ENCODE assay signal across 16 mouse cellular contexts in the genomic region with DNA sequence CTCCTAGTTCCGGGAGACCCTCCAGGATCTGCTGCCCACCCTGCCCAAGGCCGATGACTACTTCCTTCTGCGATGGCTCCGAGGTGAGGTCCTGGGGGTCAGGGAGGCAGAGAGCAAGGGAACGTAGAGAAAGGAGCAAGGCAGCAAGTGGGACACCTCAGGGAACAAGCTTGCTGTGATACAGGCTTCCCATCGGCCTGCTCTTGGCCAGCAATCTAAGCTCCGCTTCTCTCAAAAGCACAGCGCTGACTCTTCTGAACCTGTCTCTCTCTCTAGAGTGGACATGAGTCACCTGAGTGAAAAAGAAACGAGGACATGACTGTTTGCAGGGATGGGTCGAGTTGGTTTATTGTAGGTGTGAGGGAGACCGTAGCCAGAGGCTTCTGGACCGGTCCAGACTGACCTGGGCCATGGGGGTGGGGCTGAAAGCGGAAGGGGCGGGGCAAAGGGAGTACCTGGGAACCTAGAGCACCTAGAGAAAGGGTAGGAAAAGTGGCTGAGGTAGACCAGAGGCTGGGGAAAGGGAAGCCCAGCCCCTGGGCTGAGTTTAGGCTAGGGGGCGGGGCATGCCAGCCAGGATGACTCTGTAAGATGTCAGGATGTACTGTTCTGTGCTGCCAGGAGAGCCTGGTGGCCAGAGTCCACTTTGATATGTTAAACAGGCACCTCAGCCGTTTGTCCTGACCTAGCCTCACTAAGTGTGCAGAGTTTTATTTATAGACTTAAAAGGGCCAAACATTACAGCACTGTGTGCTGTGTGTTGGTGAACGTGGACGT. TPM values are rescaled to one million over a fixed set of nuclear protein-coding genes. Genes with fewer than 3 reads are reported as not detected.
DNase-seq lines count a peak whose midpoint lies in the region; ATAC-seq and TF ChIP-seq lines count a peak whose summit lies in the region.
"Had no signal": no experiment of that assay in that cellular context is flagged by ENCODE, and none has a peak within 500 bp of the region (broad histone marks: within the 10 kb centered on the region; RNA-seq: fewer than 3 reads in every experiment).

No protein-coding gene starts in this region.

- H3K4me1 ChIP-seq in lung, adult 2 months (ENCODE audit: control insufficient read depth, insufficient read depth, low read length): no peaks in the 10 kb centered on the region
- no peaks in the 10 kb centered on the region for H3K4me1 ChIP-seq in heart, postnatal 0 days (ENCODE audit: control insufficient read depth, insufficient read depth)
- H3K4me1 ChIP-seq in stomach, embryonic 16.5 days (ENCODE audit: control insufficient read depth, insufficient read depth, low read length): 0 out of 2 replicates have a peak, but pooled peaks cover 4% of the 10 kb centered on the region
- H3K4me1 ChIP-seq: heart, embryonic 15.5 days had no signal

- no peak overlapping the region for H3K9ac ChIP-seq in heart, postnatal 0 days (replicated peaks; ENCODE audit: low read depth, low read length)
- no peak overlapping the region for H3K9ac ChIP-seq in stomach, embryonic 16.5 days (ENCODE audit: low read length)
- H3K9ac ChIP-seq: heart, embryonic 15.5 days had no signal

- TF ChIP-seq POLR2A in lung, adult 2 months (IDR thresholded peaks at IDR 0.05; ENCODE audit: borderline replicate concordance, extremely low read depth, low read depth, low read length): no peak

- no peak overlapping the region for H3K27ac ChIP-seq in heart, postnatal 0 days (ENCODE audit: low read depth)
- H3K27ac ChIP-seq in stomach, embryonic 16.5 days (ENCODE audit: low read length): no peak overlapping the region
- H3K27ac ChIP-seq: heart, embryonic 15.5 days had no signal

- H3K27me3 ChIP-seq in heart, postnatal 0 days (ENCODE audit: control insufficient read depth, insufficient read depth, low read length): peaks cover 7% of the 10 kb centered on the region; the same call in 1 of the 2 replicates
- no peaks in the 10 kb centered on the region; the same call in 1 of the 2 replicates for H3K27me3 ChIP-seq in stomach, embryonic 16.5 days (ENCODE audit: control insufficient read depth, insufficient read depth, low read length)

- no peaks in the 10 kb centered on the region for H3K9me3 ChIP-seq in heart, postnatal 0 days (replicated peaks; ENCODE audit: control insufficient read depth, low read length)
- no peaks in the 10 kb centered on the region for H3K9me3 ChIP-seq in stomach, embryonic 16.5 days (replicated peaks; ENCODE audit: control insufficient read depth, low read length)
- H3K9me3 ChIP-seq: heart, embryonic 15.5 days had no signal

- ATAC-seq in heart, postnatal 0 days (ENCODE audit: insufficient read depth, low read depth): peak; percentile 57
- peak; percentile 32; the same call in 1 of the 2 replicates for ATAC-seq in stomach, embryonic 16.5 days (ENCODE audit: insufficient read depth, low FRiP score)
- ATAC-seq: CD4-positive, CD25-positive, alpha-beta regulatory T cell, adult 4 months had no signal

- no peak overlapping the region for H3K4me2 ChIP-seq in heart, postnatal 0 days (ENCODE audit: low read depth, low read length)
- no peak overlapping the region for H3K4me2 ChIP-seq in stomach, embryonic 16.5 days (ENCODE audit: low read depth, low read length)
- H3K4me2 ChIP-seq: heart, embryonic 15.5 days had no signal

- no peak for TF ChIP-seq EP300 in heart, postnatal 0 days (IDR thresholded peaks at IDR 0.05; ENCODE audit: low read depth)

- WGBS in lung, adult 2 months: 57% methylated on average over 18 of the region's 18 CpGs
- 58% methylated on average over 18 of the region's 18 CpGs for WGBS in heart, postnatal 0 days
- 55% methylated on average over 18 of the region's 18 CpGs for WGBS in large intestine, adult 2 months
- WGBS in stomach, embryonic 16.5 days: 62% methylated on average over 18 of the region's 18 CpGs

- DNase-seq in lung, adult 18-20 months: peak; percentile 47 to 77
- DNase-seq in lung, adult 2 months: no peak
- no peak for DNase-seq in heart, postnatal 0 days (ENCODE audit: low spot score)
- peak; percentile 32 for DNase-seq in large intestine, adult 2 months (ENCODE audit: low read depth, low spot score)
- no peak for DNase-seq in thymus, adult 18-20 months
- DNase-seq in right cerebral cortex, postnatal 4 days: no peak
- no peak for DNase-seq in cerebellum, postnatal 14 days
- DNase-seq: cerebellum, postnatal 36 days; thymus, postnatal 36 days had no signal

- H3K4me3 ChIP-seq in lung, adult 2 months (replicated peaks; ENCODE audit: extremely low read depth, low read depth, low read length): no peak overlapping the region
- H3K4me3 ChIP-seq in heart, postnatal 0 days (ENCODE audit: low read depth, low read length): no peak overlapping the region
- no peak overlapping the region for H3K4me3 ChIP-seq in stomach, embryonic 16.5 days (replicated peaks; ENCODE audit: low read length)
- H3K4me3 ChIP-seq: heart, embryonic 15.5 days had no signal

- no peaks in the 10 kb centered on the region for H3K36me3 ChIP-seq in heart, postnatal 0 days (replicated peaks; ENCODE audit: control insufficient read depth, insufficient read depth, low read length)
- H3K36me3 ChIP-seq in stomach, embryonic 16.5 days (ENCODE audit: control insufficient read depth, insufficient read depth, low read length): no peaks in the 10 kb centered on the region
- H3K36me3 ChIP-seq: heart, embryonic 15.5 days had no signal

- TF ChIP-seq CTCF in lung, adult 2 months (IDR thresholded peaks at IDR 0.05; ENCODE audit: insufficient read depth, low read length): no peak
- TF ChIP-seq CTCF in heart, postnatal 0 days (IDR thresholded peaks at IDR 0.05; ENCODE audit: low read depth): no peak

RNA-seq across cellular contexts. Expression of gene Sec14l4, which starts 4.0 kb away (rescaled TPM):
- polyA plus RNA-seq in lung, adult 2 months (2012; rRNA removed): 41.0 and 56.3 TPM in 2 replicates
- total RNA-seq in heart, postnatal 0 days (2014; rRNA removed; ENCODE audit: low replicate concordance): not detected in 2 replicates
- polyA plus RNA-seq in heart, postnatal 0 days (2015; fragmentation: Nextera tagmentation; extraction: Ambion mirVana): 0.14 TPM in 1 of 2 replicates, not detected in the other
- polyA plus RNA-seq in large intestine, adult 2 months (2012; rRNA removed): 0.05 TPM in 1 of 2 replicates, not detected in the other
- 1.1 and 1.4 TPM in 2 replicates for polyA plus RNA-seq in stomach, embryonic 16.5 days (2015; fragmentation: Nextera tagmentation; extraction: Ambion mirVana)
- total RNA-seq: left cerebral cortex, postnatal 36 days; megakaryocyte progenitor cell, adult 5-6 weeks had no signal
- polyA plus RNA-seq: CD4-positive, CD25-positive, alpha-beta regulatory T cell, adult 4 months had no signal

RNA-seq across cellular contexts. Expression of gene Sec14l3, which starts 29.3 kb away (rescaled TPM):
- polyA plus RNA-seq in lung, adult 2 months (2012; rRNA removed): 565 and 735 TPM in 2 replicates
- total RNA-seq in heart, postnatal 0 days (2014; rRNA removed; ENCODE audit: low replicate concordance): not detected in 2 replicates
- 0.20 and 4.0 TPM in 2 replicates for polyA plus RNA-seq in heart, postnatal 0 days (2015; fragmentation: Nextera tagmentation; extraction: Ambion mirVana)
- polyA plus RNA-seq in large intestine, adult 2 months (2012; rRNA removed): not detected in 2 replicates
- polyA plus RNA-seq in stomach, embryonic 16.5 days (2015; fragmentation: Nextera tagmentation; extraction: Ambion mirVana): 0.15 and 0.49 TPM in 2 replicates
- total RNA-seq: megakaryocyte progenitor cell, adult 5-6 weeks had no signal
- polyA plus RNA-seq: CD4-positive, CD25-positive, alpha-beta regulatory T cell, adult 4 months; spleen, adult 2 months had no signal

RNA-seq across cellular contexts. Expression of gene Gal3st1, which starts 51.9 kb away (rescaled TPM):
- polyA plus RNA-seq in lung, adult 2 months (2012; rRNA removed): 32.1 and 33.3 TPM in 2 replicates
- total RNA-seq in heart, postnatal 0 days (2014; rRNA removed; ENCODE audit: low replicate concordance): 0.81 TPM in 1 of 2 replicates, not detected in the other
- 0.14 and 0.37 TPM in 2 replicates for polyA plus RNA-seq in heart, postnatal 0 days (2015; fragmentation: Nextera tagmentation; extraction: Ambion mirVana)
- 44.4 and 68.9 TPM in 2 replicates for polyA plus RNA-seq in large intestine, adult 2 months (2012; rRNA removed)
- polyA plus RNA-seq in stomach, embryonic 16.5 days (2015; fragmentation: Nextera tagmentation; extraction: Ambion mirVana): 18.1 and 20.7 TPM in 2 replicates
- polyA plus RNA-seq: CD4-positive, CD25-positive, alpha-beta regulatory T cell, adult 4 months had no signal

RNA-seq across cellular contexts. Expression of gene 4930556J24Rik, which starts 58.7 kb away (rescaled TPM):
- polyA plus RNA-seq in lung, adult 2 months (2012; rRNA removed): not detected in 2 replicates
- not detected in 2 replicates for total RNA-seq in heart, postnatal 0 days (2014; rRNA removed; ENCODE audit: low replicate concordance)
- not detected in 2 replicates for polyA plus RNA-seq in heart, postnatal 0 days (2015; fragmentation: Nextera tagmentation; extraction: Ambion mirVana)
- polyA plus RNA-seq in large intestine, adult 2 months (2012; rRNA removed): 0.23 TPM in 1 of 2 replicates, not detected in the other
- polyA plus RNA-seq in stomach, embryonic 16.5 days (2015; fragmentation: Nextera tagmentation; extraction: Ambion mirVana): 0.12 and 0.20 TPM in 2 replicates
- total RNA-seq: megakaryocyte progenitor cell, adult 5-6 weeks had no signal
- polyA plus RNA-seq: CD4-positive, CD25-positive, alpha-beta regulatory T cell, adult 4 months; embryonic facial prominence, embryonic 14.5 days; heart, embryonic 15.5 days; spleen, adult 2 months had no signal

RNA-seq across cellular contexts. Expression of gene Mtfp1, which starts 59.9 kb away (rescaled TPM):
- polyA plus RNA-seq in lung, adult 2 months (2012; rRNA removed): 8.9 TPM in 2 replicates
- total RNA-seq in heart, postnatal 0 days (2014; rRNA removed; ENCODE audit: low replicate concordance): 47.0 and 64.0 TPM in 2 replicates
- 57.8 and 63.6 TPM in 2 replicates for polyA plus RNA-seq in heart, postnatal 0 days (2015; fragmentation: Nextera tagmentation; extraction: Ambion mirVana)
- 18.0 and 26.5 TPM in 2 replicates for polyA plus RNA-seq in large intestine, adult 2 months (2012; rRNA removed)
- 17.7 and 19.6 TPM in 2 replicates for polyA plus RNA-seq in stomach, embryonic 16.5 days (2015; fragmentation: Nextera tagmentation; extraction: Ambion mirVana)

Comparison
In these comparisons a context has a peak if more than half of its experiments do, and no peak if none do; other contexts are left out.
1. DNase-seq: peak in lung, adult 18-20 months (2 of 2) and large intestine, adult 2 months (single experiment); none in lung, adult 2 months (single experiment), heart, postnatal 0 days (single experiment), thymus, adult 18-20 months (0 of 2), right cerebral cortex, postnatal 4 days (single experiment) and cerebellum, postnatal 14 days (0 of 2).
2. RNA of gene Sec14l4, which starts 4.0 kb away (polyA plus RNA-seq): 41.0 to 56.3 TPM in lung, adult 2 months; 1.1 to 1.4 TPM in stomach, embryonic 16.5 days, 0.05 TPM in large intestine, adult 2 months and 0.14 TPM in heart, postnatal 0 days; every median in the first group is over 10 times any median in the second.
3. RNA of gene Sec14l3, which starts 29.3 kb away (polyA plus RNA-seq): 565 to 735 TPM in lung, adult 2 months; 0.20 to 4.0 TPM in heart, postnatal 0 days, 0.15 to 0.49 TPM in stomach, embryonic 16.5 days and not detected in large intestine, adult 2 months; every median in the first group is over 100 times any median in the second.
4. RNA of gene Gal3st1, which starts 51.9 kb away (polyA plus RNA-seq): 44.4 to 68.9 TPM in large intestine, adult 2 months, 32.1 to 33.3 TPM in lung, adult 2 months and 18.1 to 20.7 TPM in stomach, embryonic 16.5 days; 0.14 to 0.37 TPM in heart, postnatal 0 days; every median in the first group is over 10 times any median in the second.